Mouse (Mus musculus) lung, postnatal 0 days (tissue): Measurements from ENCODE around the gene Ncstn.

ENCODE experiments used
- CTCF ChIP-seq: IDR thresholded peaks from 2 replicates; pipeline ENCODE4 v1.5.1; 2016; ENCODE audit warnings: antibody characterized with exemption, mild to moderate bottlenecking
- EP300 ChIP-seq: IDR thresholded peaks from 2 replicates; pipeline ENCODE4 v1.6.1; 2016; ENCODE audit warnings: antibody characterized with exemption, mild to moderate bottlenecking, control low read depth

- TF ChIP-seq CTCF (no peak), EP300 (no peak)
Observed at GRCm38 (mm10) chr1:172019863-172020521, 62.6 kb downstream of the Ncstn start.
